14 mouse cellular contexts compared by ENCODE assay signal in the genomic region with DNA sequence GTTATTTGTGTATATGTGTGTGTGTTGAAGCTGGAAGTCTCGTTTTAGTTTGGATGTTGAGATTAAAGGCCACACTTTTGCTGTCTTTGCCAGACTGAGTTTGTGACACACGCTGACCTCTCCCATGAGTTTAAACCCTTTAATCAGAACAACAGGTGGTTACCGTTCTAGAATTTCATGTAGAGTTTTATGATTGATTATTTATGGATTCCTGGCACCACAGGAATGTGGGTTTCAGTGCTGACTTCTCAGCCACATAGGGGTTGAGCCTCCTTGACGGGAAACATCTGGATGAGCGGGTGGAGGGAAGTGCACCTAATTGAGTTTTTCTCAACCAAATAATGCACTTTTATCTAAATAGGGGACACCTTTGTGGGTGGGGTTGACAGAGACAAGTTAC. TPM values are rescaled to one million over a fixed set of nuclear protein-coding genes. Genes with fewer than 3 reads are reported as not detected.
"Had no signal": no experiment of that assay in that cellular context is flagged by ENCODE, and none has a peak within 500 bp of the region (broad histone marks: within the 10 kb centered on the region; RNA-seq: fewer than 3 reads in every experiment).

No protein-coding gene starts in this region.

- H3K27ac ChIP-seq: limb, embryonic 12.5 days; liver, embryonic 15.5 days; midbrain, embryonic 10.5 days; neural tube, embryonic 15.5 days had no signal

- H3K36me3 ChIP-seq: limb, embryonic 12.5 days; liver, embryonic 15.5 days; midbrain, embryonic 10.5 days; neural tube, embryonic 15.5 days had no signal

- H3K9ac ChIP-seq: limb, embryonic 12.5 days; liver, embryonic 15.5 days; neural tube, embryonic 15.5 days had no signal

- H3K4me2 ChIP-seq: limb, embryonic 12.5 days; liver, embryonic 11.5 days; liver, embryonic 15.5 days; neural tube, embryonic 15.5 days had no signal

- DNase-seq: kidney, postnatal 36 days; lung, adult 2 months; lung, postnatal 36 days; midbrain, embryonic 14.5 days; right cerebral cortex, adult 18-20 months; right cerebral cortex, postnatal 25 days; thymus, postnatal 36 days had no signal

- H3K4me3 ChIP-seq: limb, embryonic 12.5 days; liver, embryonic 15.5 days; midbrain, embryonic 10.5 days; myocyte; neural tube, embryonic 15.5 days had no signal

- H3K4me1 ChIP-seq: limb, embryonic 12.5 days; liver, embryonic 15.5 days; midbrain, embryonic 10.5 days; neural tube, embryonic 15.5 days had no signal

- ATAC-seq: lung, postnatal 0 days had no signal

- H3K9me3 ChIP-seq: liver, embryonic 15.5 days; neural tube, embryonic 15.5 days had no signal

- H3K27me3 ChIP-seq: limb, embryonic 12.5 days; liver, embryonic 15.5 days; neural tube, embryonic 15.5 days had no signal

RNA-seq across cellular contexts. Expression of gene Vwa3b, which starts 19.1 kb away (rescaled TPM):
- polyA plus RNA-seq: liver, embryonic 11.5 days; liver, embryonic 15.5 days; myocyte had no signal
